Mouse (Mus musculus) Patski (cell line): ENCODE results near the gene Tbc1d14. TPM values are rescaled to one million over a fixed set of nuclear protein-coding genes. Genes with fewer than 3 reads are reported as not detected.

Source experiments
- ATAC-seq: fragments of 100-300 bp; one replicate; pipeline ENCODE4 v1.8.0; 2021
- CTCF ChIA-PET: fragments of 350-600 bp; sonication (Branson Sonifier 250); formaldehyde crosslinking; loops from one replicate; lab custom pipeline; 2022; ENCODE audit warnings: inconsistent platforms; lab: Charles Lee
- POLR2A ChIA-PET: fragments of 350-600 bp; sonication (Branson Sonifier 250); formaldehyde crosslinking; loops from one replicate; lab custom pipeline; 2022; ENCODE audit warnings: antibody characterized with exemption, inconsistent platforms; lab: Charles Lee
- DNase-seq: peaks from one replicate; pipeline ENCODE4 v3.0.0-alpha.2; 2011; ENCODE audit warnings: low read depth, low spot score
- H3K27me3 ChIP-seq: fragments of 371-371 bp; one replicate; pipeline ENCODE4 v1.5.1; 2021
- CTCF ChIP-seq: fragments of 100-300 bp; IDR thresholded peaks from one replicate; pipeline ENCODE4 v1.5.1; 2021
- in situ Hi-C: fragments of 300-500 bp; cut with MboI; formaldehyde crosslinking; loops from 3 replicates; pipeline ENCODE4 v1.11.1; 2018; ENCODE audit warnings: low pct_unique_long_range_greater_than_20kb, mixed read lengths
- polyA plus RNA-seq: library from polyadenylated mRNA; unstranded; gene quantifications from one replicate; pipeline ENCODE4 v1.2.3, GENCODE M21; 2021

The Tbc1d14 gene
- polyA plus RNA-seq, 1 experiment from 2014 or later: 49.8 TPM

GRCm38 (mm10) chr5:36570098-36570497 lies 23.0 kb downstream of the Tbc1d14 start:
- no peaks in the 10 kb centered on the region for H3K27me3 ChIP-seq
- ChIA-PET POLR2A (no interaction called here), CTCF (interaction anchor here (1.2 kb wide), 1 partner anchor 12 kb away, joined by 5 read pairs; no protein-coding TSS in a partner anchor)
- no peak for TF ChIP-seq CTCF
- ATAC-seq (no peak), DNase-seq (no peak)
- in situ Hi-C loops: no loop called here

- POLR2A ChIA-PET: interaction anchor here (0.5 to 0.7 kb wide), 2 partner anchors 11 to 18 kb away, joined by 3 to 13 read pairs; no protein-coding TSS in a partner anchor
- no peaks in the 10 kb centered on the region for H3K27me3 ChIP-seq
- CTCF ChIA-PET: interaction anchor here (0.9 to 1.2 kb wide), 3 partner anchors 12 to 17 kb away, joined by 3 to 6 read pairs (median 3); no protein-coding TSS in a partner anchor
- ATAC-seq: no peak
- in situ Hi-C loops: no loop called here
- DNase-seq: no peak
- TF ChIP-seq CTCF: no peak
These were observed 25.0 kb downstream of the Tbc1d14 start for GRCm38 (mm10) chr5:36568118-36568517.

DNA sequence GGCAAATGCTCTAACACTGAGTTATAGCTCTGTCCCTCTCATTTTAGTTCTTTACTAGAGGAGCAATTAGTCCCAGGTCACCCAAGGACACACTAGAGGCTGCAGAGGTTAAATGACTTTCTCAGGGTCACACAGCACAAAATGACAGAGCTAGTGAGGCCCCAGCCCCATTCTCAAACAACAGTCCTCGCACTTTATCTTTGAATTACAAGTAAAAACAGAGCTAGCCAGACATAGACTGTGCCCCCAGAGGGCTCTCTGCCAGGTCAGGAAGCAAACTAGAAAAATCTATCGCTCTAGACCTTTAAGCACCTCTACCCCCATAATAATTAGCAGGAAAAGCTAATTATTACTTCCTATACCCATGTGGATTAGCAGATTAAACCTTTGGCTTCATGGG lies 25.4 kb downstream of the Tbc1d14 start:
- POLR2A ChIA-PET: interaction anchor here (0.5 to 0.7 kb wide), 2 partner anchors 11 to 18 kb away, joined by 3 to 13 read pairs; no protein-coding TSS in a partner anchor
- no peak for TF ChIP-seq CTCF
- in situ Hi-C loops: no loop called here
- DNase-seq (no peak), ATAC-seq (no peak)
- no peaks in the 10 kb centered on the region for H3K27me3 ChIP-seq
- CTCF ChIA-PET: interaction anchor here (0.9 to 1.2 kb wide), 3 partner anchors 11 to 16 kb away, joined by 3 to 6 read pairs (median 3); no protein-coding TSS in a partner anchor

- H3K27me3 ChIP-seq: no peaks in the 10 kb centered on the region
- in situ Hi-C loops: no loop called here
- ChIA-PET CTCF (no interaction called here), POLR2A (no interaction called here)
- ATAC-seq (no peak), DNase-seq (no peak)
- TF ChIP-seq CTCF: no peak
These were observed 28.5 kb downstream of the Tbc1d14 start for GRCm38 (mm10) chr5:36564530-36564929.

- ChIA-PET CTCF (interaction anchor here (1.2 to 2.3 kb wide), 2 partner anchors 10 to 18 kb away, joined by 3 to 6 read pairs; no protein-coding TSS in a partner anchor), POLR2A (no interaction called here)
- no peak for TF ChIP-seq CTCF
- H3K27me3 ChIP-seq: no peaks in the 10 kb centered on the region
- DNase-seq: no peak
- in situ Hi-C loops: no loop called here
- no peak for ATAC-seq
These were observed 29.3 kb downstream of the Tbc1d14 start for GRCm38 (mm10) chr5:36563741-36564140.

DNA sequence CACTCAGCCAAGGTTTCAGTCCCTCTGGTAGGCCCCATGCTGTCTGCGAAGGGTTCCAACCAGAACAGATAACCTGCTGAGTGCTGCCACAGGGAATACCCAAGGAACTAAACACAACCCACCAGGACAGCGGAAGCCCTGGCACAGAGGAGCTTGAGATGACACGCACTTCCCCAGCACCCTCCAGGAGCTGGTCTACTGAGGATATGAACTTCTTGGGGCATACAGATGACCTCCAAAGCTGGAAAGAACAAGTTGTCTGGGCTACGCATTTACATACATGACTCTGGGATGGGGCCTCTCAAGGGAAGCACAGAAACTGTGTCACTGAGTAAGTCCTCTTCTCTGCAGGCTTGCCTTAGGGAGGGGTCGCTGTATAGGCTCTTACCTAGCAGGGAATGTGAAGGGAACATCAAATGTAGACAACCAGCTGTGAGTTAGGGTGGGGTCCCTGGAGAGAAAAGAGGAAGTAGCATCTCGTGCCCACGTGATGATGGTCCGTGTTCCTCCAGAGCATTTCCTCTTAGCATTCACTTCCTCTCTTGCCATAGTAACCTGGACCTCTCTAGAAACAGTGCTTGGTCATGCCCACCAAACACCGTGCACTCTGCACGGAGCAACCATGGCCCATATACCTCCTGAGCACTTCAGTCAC lies 30.2 kb downstream of the Tbc1d14 start:
- POLR2A ChIA-PET: no interaction called here
- TF ChIP-seq CTCF: no peak
- ATAC-seq: no peak
- no peak for DNase-seq
- no peaks in the 10 kb centered on the region for H3K27me3 ChIP-seq
- CTCF ChIA-PET: interaction anchor here (1.2 to 2.3 kb wide), 2 partner anchors 11 to 19 kb away, joined by 3 to 6 read pairs; no protein-coding TSS in a partner anchor
- in situ Hi-C loops: no loop called here

- TF ChIP-seq CTCF: no peak
- ATAC-seq (no peak), DNase-seq (no peak)
- in situ Hi-C loops: no loop called here
- ChIA-PET CTCF (interaction anchor here (2.3 kb wide), 1 partner anchor 12 kb away, joined by 6 read pairs; no protein-coding TSS in a partner anchor), POLR2A (no interaction called here)
- no peaks in the 10 kb centered on the region for H3K27me3 ChIP-seq
These were observed 31.6 kb downstream of the Tbc1d14 start for GRCm38 (mm10) chr5:36561509-36561908.

- H3K27me3 ChIP-seq: no peaks in the 10 kb centered on the region
- no peak for DNase-seq
- no peak for TF ChIP-seq CTCF
- in situ Hi-C loops: no loop called here
- ATAC-seq: no peak
- ChIA-PET POLR2A (no interaction called here), CTCF (no interaction called here)
These were observed 32.6 kb downstream of the Tbc1d14 start for GRCm38 (mm10) chr5:36560490-36560889.

- H3K27me3 ChIP-seq: no peaks in the 10 kb centered on the region
- no peak for ATAC-seq
- no peak for DNase-seq
- POLR2A ChIA-PET: no interaction called here
- no peak for TF ChIP-seq CTCF
- in situ Hi-C loops: no loop called here
- CTCF ChIA-PET: interaction anchor here (1.2 to 1.9 kb wide), 4 partner anchors 10 to 21 kb away, joined by 3 to 5 read pairs (median 4); no protein-coding TSS in a partner anchor
These were observed 33.4 kb downstream of the Tbc1d14 start for GRCm38 (mm10) chr5:36559510-36560235.

GRCm38 (mm10) chr5:36559106-36559505 lies 34.0 kb downstream of the Tbc1d14 start:
- DNase-seq (no peak), ATAC-seq (no peak)
- POLR2A ChIA-PET: no interaction called here
- H3K27me3 ChIP-seq: no peaks in the 10 kb centered on the region
- in situ Hi-C loops: no loop called here
- CTCF ChIA-PET: interaction anchor here (1.2 to 1.9 kb wide), 4 partner anchors 10 to 21 kb away, joined by 3 to 5 read pairs (median 4); no protein-coding TSS in a partner anchor
- no peak for TF ChIP-seq CTCF
